Mouse (Mus musculus) naive thymus-derived CD4-positive, alpha-beta T cell, adult 2 months (primary cell): Measurements from ENCODE around the gene Ngdn.
"Not testable (repeated sequence)": the region's sequence is repeated elsewhere in the genome, so short reads cannot be mapped to it uniquely, and the experiment has no call there.

ENCODE experiments used
- DNase-seq: peaks from one replicate; pipeline ENCODE4 v3.0.0-alpha.2; 2011; ENCODE audit warnings: low read depth

Ngdn gene

GRCm38 (mm10) chr14:54999868-55000267 lies 15.4 kb upstream of the Ngdn start:
- DNase-seq: not testable (repeated sequence)

GRCm38 (mm10) chr14:55000814-55001213 lies 14.4 kb upstream of the Ngdn start:
- DNase-seq: no peak

GRCm38 (mm10) chr14:55001446-55001845 lies 13.8 kb upstream of the Ngdn start:
- DNase-seq: no peak

- DNase-seq: no peak
Measured at GRCm38 (mm10) chr14:55001938-55002686, 13.1 kb upstream of the Ngdn start.

- no peak for DNase-seq
Measured at GRCm38 (mm10) chr14:55002687-55003120, 12.6 kb upstream of the Ngdn start.

- no peak for DNase-seq
Measured at GRCm38 (mm10) chr14:55003878-55004855, 11.1 kb upstream of the Ngdn start.

- no peak for DNase-seq
Measured at GRCm38 (mm10) chr14:55005506-55005905, 9.7 kb upstream of the Ngdn start.

- DNase-seq: no peak
Measured at GRCm38 (mm10) chr14:55005967-55006366, 9.3 kb upstream of the Ngdn start.

- DNase-seq: no peak
Measured at GRCm38 (mm10) chr14:55006541-55006940, 8.7 kb upstream of the Ngdn start.

GRCm38 (mm10) chr14:55007120-55007908 lies 7.9 kb upstream of the Ngdn start:
- no peak for DNase-seq

GRCm38 (mm10) chr14:55008417-55008816 lies 6.8 kb upstream of the Ngdn start:
- DNase-seq: no peak

GRCm38 (mm10) chr14:55011116-55011515 lies 4.1 kb upstream of the Ngdn start:
- no peak for DNase-seq

- DNase-seq: no peak
Measured at GRCm38 (mm10) chr14:55014591-55014990, 663 bp upstream of the Ngdn start.

- no peak for DNase-seq
Measured at GRCm38 (mm10) chr14:55015767-55016111, 485 bp downstream of the Ngdn start.

- DNase-seq: no peak
Measured at GRCm38 (mm10) chr14:55016876-55017275, 1.6 kb downstream of the Ngdn start.

- no peak for DNase-seq
Measured at GRCm38 (mm10) chr14:55020394-55020793, 5.1 kb downstream of the Ngdn start.

GRCm38 (mm10) chr14:55023011-55023410 lies 7.8 kb downstream of the Ngdn start:
- DNase-seq: no peak

- DNase-seq: peak; percentile 56
Measured at GRCm38 (mm10) chr14:55024236-55024635, 9.0 kb downstream of the Ngdn start.

- peak; percentile 39 for DNase-seq
Measured at GRCm38 (mm10) chr14:55025527-55025926, 10.3 kb downstream of the Ngdn start.

GRCm38 (mm10) chr14:55027251-55027650 lies 12.0 kb downstream of the Ngdn start:
- no peak for DNase-seq

GRCm38 (mm10) chr14:55027653-55028052 lies 12.4 kb downstream of the Ngdn start:
- no peak for DNase-seq

- no peak for DNase-seq
Measured at GRCm38 (mm10) chr14:55028333-55028835, 13.1 kb downstream of the Ngdn start.
